Mouse (Mus musculus) neural tube, embryonic 13.5 days (tissue): ENCODE measurements around the gene Rgs3. TPM values are rescaled to one million over a fixed set of nuclear protein-coding genes. Genes with fewer than 3 reads are reported as not detected.

Source experiments
- ATAC-seq: fragments of 200-750 bp; cut with Nextera tagmentation; 2 replicates; pipeline ENCODE4 v1.8.0; 2017; ENCODE audit warnings: low read depth, mild to moderate bottlenecking, moderate TSS enrichment, moderate library complexity
- H3K27ac ChIP-seq: fragments of 300-500 bp; sonication (generic); replicated peaks from 2 replicates; pipeline ENCODE4 v1.5.1; 2015; ENCODE audit warnings: moderate library complexity, mild to moderate bottlenecking, inconsistent platforms
- H3K27me3 ChIP-seq: fragments of 300-500 bp; sonication (generic); 2 replicates; pipeline ENCODE4 v1.6.1; 2015; ENCODE audit warnings: mild to moderate bottlenecking, inconsistent platforms
- H3K36me3 ChIP-seq: fragments of 300-500 bp; sonication (generic); 2 replicates; pipeline ENCODE4 v1.6.1; 2015; ENCODE audit warnings: mild to moderate bottlenecking, inconsistent platforms
- H3K4me1 ChIP-seq: fragments of 300-500 bp; sonication (generic); replicated peaks from 2 replicates; pipeline ENCODE4 v1.6.1; 2015; ENCODE audit warnings: inconsistent platforms
- H3K4me2 ChIP-seq: fragments of 300-500 bp; sonication (generic); 2 replicates; pipeline ENCODE4 v1.6.1; 2015; ENCODE audit warnings: inconsistent platforms, mild to moderate bottlenecking, moderate library complexity
- H3K4me3 ChIP-seq: fragments of 300-500 bp; sonication (generic); 2 replicates; pipeline ENCODE4 v1.5.1; 2015; ENCODE audit warnings: mild to moderate bottlenecking, inconsistent platforms
- H3K9ac ChIP-seq: fragments of 300-500 bp; sonication (generic); 2 replicates; pipeline ENCODE4 v1.6.1; 2015; ENCODE audit warnings: moderate library complexity, mild to moderate bottlenecking, inconsistent platforms
- H3K9me3 ChIP-seq: fragments of 300-500 bp; sonication (generic); 2 replicates; pipeline ENCODE4 v1.6.1; 2016; ENCODE audit warnings: inconsistent platforms
- WGBS: fragments of 180-500 bp; shearing (Covaris S2); methylation state at CpG from one replicate; pipeline ENCODE4 v1.1.7; 2015; 5-methylcytosine and 5-hydroxymethylcytosine counted together
- polyA plus RNA-seq: library from polyadenylated mRNA; unstranded; fragments of >200 nt; fragmentation: Nextera tagmentation; extraction: Ambion mirVana; gene quantifications from 2 replicates; pipeline ENCODE4 v1.2.1, GENCODE M21; 2015

Rgs3 gene
- polyA plus RNA-seq, 1 experiment from 2014 or later, result 79.0 TPM

DNA sequence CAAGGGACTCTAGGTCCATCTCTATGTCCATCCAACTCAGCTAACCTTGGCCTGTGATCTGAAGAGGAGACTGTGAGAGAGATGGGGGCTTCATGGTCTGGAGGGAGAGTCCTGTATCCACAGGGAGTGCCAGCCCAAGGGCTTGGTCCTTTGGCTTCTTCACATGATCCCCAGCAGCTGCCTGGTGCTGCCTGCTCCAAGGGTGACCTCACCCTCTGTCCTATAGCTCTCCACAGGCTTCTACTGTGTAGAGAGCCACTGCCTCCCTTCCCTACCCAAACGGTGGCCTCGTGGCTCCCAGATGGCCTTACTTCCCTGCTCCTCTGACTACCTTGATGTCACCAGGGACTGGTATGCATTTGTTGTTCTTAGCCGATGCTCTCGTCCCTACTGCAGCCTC, 92.6 kb downstream of the Rgs3 start:
- no peak overlapping the region for H3K4me2 ChIP-seq
- 0 out of 2 replicates have a peak, but pooled peaks cover 3% of the 10 kb centered on the region for H3K36me3 ChIP-seq
- ATAC-seq, result no peak
- H3K4me3 ChIP-seq, result no peak overlapping the region
- H3K27ac ChIP-seq, result no peak overlapping the region
- H3K4me1 ChIP-seq, result peaks cover 5% of the 10 kb centered on the region; the same call in 1 of the 2 replicates
- no peaks in the 10 kb centered on the region for H3K27me3 ChIP-seq
- no peak overlapping the region for H3K9ac ChIP-seq
- 61% methylated on average over 4 of the region's 4 CpGs for WGBS
- no peaks in the 10 kb centered on the region for H3K9me3 ChIP-seq

DNA sequence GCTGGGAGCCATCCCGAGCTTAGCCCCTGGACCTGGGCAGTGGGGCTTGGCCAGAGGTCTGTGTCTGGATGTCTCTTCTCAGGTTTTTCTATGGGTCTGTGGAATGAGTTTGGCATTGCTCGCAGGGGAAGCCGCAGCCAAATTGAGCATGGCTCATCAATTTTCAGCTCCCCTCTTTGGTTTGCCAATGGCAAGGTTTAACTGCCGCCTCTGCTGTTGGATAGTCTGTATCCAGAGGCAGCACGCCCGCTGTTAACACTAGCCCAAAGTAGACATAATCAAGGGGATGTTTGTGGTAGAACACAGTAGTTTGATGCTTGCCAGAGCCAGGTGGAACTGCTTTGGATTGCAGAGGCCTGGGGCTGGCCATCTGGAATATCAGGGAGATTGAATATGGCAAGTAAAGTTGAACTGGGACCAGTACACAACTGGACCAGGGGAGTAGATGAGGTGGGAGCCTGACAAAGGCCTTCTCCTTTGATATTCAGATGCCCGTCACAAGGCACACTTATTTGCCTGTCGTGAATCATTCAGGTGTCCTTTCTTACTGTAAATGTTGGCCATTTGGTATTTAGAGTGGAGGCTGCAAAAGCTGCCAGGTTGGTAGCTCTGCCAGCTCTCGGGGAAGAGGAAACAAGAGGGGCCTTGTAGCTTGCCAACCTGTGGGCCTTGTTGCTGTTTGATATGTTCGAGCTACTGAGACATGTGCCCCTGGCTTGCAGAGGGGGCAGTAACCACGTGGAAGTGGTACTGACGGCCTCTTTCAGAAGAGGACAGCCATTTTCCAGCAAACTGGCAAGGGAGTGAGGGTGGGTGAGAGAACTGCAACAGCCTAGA, 93.5 kb downstream of the Rgs3 start:
- H3K27me3 ChIP-seq, result no peaks in the 10 kb centered on the region
- H3K36me3 ChIP-seq, result 0 out of 2 replicates have a peak, but pooled peaks cover 7% of the 10 kb centered on the region
- H3K9me3 ChIP-seq, result no peaks in the 10 kb centered on the region
- no peak overlapping the region for H3K4me2 ChIP-seq
- H3K27ac ChIP-seq, result no peak overlapping the region
- WGBS, result 71% methylated on average over 12 of the region's 12 CpGs
- H3K4me1 ChIP-seq, result peaks cover 7% of the 10 kb centered on the region; the same call in 1 of the 2 replicates
- no peak overlapping the region for H3K4me3 ChIP-seq
- no peak overlapping the region for H3K9ac ChIP-seq
- ATAC-seq, result no peak

DNA sequence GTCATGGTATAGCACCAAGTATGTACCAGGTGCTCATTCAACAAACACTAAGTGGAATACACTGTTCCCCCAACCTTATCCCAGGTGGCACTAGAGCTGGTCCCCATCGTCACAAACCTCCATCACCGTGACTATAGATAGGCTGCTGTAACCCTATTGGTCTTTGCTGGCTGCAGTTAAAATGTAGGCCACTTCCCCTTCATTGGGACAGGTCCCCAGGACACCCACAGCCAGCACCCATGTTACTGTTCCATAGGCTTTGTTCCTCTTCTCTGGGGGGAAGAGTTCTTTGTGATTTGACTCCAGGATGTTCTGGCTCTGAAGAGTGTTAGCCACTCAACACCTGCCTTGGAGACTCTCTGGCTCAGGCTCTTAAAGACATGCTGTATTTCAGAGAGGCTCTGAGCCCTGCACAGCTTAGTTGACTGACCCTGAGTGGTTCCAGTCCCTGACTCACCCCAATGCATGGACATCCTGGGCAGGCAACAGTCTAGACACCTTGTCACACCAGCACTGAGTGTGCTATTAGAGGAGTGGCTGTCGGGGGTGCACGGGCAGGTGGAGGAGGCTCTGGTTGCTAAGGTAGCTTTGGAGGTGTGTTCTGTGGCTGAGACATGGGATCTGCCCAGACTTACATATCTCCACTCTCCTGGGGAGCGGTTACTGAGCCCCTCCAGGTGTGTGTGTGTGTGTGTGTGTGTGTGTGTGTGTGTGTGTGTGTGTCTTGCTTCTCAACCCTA, 94.4 kb downstream of the Rgs3 start:
- Histone ChIP-seq H3K4me2 (no peak overlapping the region), H3K9ac (no peak overlapping the region), H3K4me1 (peaks cover 16% of the 10 kb centered on the region), H3K27me3 (no peaks in the 10 kb centered on the region), H3K36me3 (0 out of 2 replicates have a peak, but pooled peaks cover 7% of the 10 kb centered on the region), H3K27ac (no peak overlapping the region), H3K9me3 (no peaks in the 10 kb centered on the region), H3K4me3 (no peak overlapping the region)
- WGBS, result 93% methylated on average over 5 of the region's 5 CpGs
- ATAC-seq, result no peak

DNA sequence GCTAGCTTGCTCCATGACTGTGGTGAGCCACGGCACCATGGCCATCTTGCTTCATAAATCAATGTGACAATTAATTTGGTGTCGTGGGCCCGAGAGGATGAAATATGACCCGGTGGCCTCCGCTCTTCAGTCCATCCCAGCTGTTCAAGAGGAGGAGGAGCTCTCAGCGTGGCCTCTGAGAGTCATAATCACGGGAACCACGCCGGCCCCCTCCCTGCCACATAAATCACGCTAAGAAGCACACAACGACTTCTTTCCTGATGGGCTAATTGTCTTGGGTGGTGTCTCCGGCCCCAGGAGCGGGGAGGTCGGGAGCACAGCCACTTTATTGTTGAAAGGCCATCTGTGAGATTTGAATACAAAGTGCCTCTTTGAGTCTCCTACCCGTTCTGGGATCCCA, 99.6 kb downstream of the Rgs3 start:
- H3K4me2 ChIP-seq, result no peak overlapping the region
- H3K4me1 ChIP-seq, result peaks cover 57% of the 10 kb centered on the region
- 0 out of 2 replicates have a peak, but pooled peaks cover 7% of the 10 kb centered on the region for H3K36me3 ChIP-seq
- ATAC-seq, result peak; percentile 21
- no peaks in the 10 kb centered on the region for H3K9me3 ChIP-seq
- no peak overlapping the region for H3K9ac ChIP-seq
- no peak overlapping the region for H3K4me3 ChIP-seq
- H3K27me3 ChIP-seq, result no peaks in the 10 kb centered on the region
- peak overlapping the region; percentile 75; the same call in 1 of the 2 replicates for H3K27ac ChIP-seq
- 2% methylated on average over 15 of the region's 15 CpGs for WGBS

DNA sequence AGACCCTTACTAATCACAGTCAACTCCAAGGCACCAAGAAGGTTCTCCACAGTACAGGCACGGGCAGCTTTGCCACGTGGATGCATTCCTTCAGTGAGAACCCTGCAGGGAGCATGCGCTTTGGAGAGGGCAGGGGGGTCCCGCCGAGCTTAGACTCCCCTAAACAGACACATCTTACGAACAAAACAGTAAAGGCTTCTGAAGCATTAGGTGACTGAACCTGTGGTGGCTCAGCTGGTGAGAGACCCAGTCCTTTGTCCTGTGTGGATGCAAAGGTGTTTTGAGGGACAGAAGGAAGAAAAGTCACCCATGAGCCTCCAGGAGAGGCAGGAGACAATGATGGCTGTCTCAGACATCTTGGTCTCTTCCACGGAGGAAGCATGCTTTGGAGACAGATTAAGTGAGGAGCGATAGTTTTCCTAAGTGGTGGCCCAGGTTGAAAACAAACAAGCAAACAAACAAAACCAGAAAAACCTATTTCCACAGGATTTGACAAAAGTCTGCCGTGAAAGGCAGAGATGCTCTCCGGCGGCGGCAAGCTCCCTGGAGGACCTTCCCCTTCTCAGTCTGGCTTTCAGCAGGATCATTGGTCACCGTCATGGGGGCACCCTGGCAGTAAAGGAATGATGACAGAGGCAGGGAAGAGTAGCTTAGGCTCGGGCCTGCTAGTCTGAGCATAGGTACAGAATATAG, 100.4 kb downstream of the Rgs3 start:
- Histone ChIP-seq H3K36me3 (0 out of 2 replicates have a peak, but pooled peaks cover 7% of the 10 kb centered on the region), H3K4me3 (no peak overlapping the region), H3K9ac (no peak overlapping the region), H3K27ac (peak overlapping the region; percentile 75), H3K27me3 (no peaks in the 10 kb centered on the region), H3K4me2 (peak overlapping the region; percentile 20; the same call in 1 of the 2 replicates), H3K4me1 (peaks cover 57% of the 10 kb centered on the region), H3K9me3 (no peaks in the 10 kb centered on the region)
- 5% methylated on average over 14 of the region's 14 CpGs for WGBS
- ATAC-seq, result 0 out of 2 replicates have a peak, but pooled peaks have one; percentile 8

DNA sequence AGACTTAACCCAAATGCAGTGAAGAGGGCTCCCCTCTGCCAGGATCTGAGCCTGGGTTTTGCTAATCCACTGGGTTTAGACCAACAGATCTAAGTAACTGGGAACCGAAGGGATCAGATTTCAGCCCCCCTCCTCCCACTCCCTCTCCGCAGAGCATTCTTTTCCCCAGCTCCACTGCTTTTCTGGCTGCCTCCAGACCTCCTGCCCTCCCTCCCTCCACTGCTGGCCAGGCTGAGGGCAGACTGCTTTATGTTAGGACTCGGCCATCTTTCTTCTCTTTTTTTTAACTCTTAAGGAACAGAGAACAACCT, 100.9 kb downstream of the Rgs3 start:
- Histone ChIP-seq H3K9me3 (no peaks in the 10 kb centered on the region), H3K9ac (no peak overlapping the region), H3K4me3 (no peak overlapping the region), H3K4me2 (peak overlapping the region; percentile 20; the same call in 1 of the 2 replicates), H3K27me3 (no peaks in the 10 kb centered on the region), H3K27ac (peak overlapping the region; percentile 75), H3K4me1 (peaks cover 57% of the 10 kb centered on the region), H3K36me3 (0 out of 2 replicates have a peak, but pooled peaks cover 7% of the 10 kb centered on the region)
- 2% methylated on average over 3 of the region's 3 CpGs for WGBS
- ATAC-seq, result 0 out of 2 replicates have a peak, but pooled peaks have one; percentile 36

- H3K4me1 ChIP-seq, result peaks cover 57% of the 10 kb centered on the region
- H3K27me3 ChIP-seq, result no peaks in the 10 kb centered on the region
- 0 out of 2 replicates have a peak, but pooled peaks cover 7% of the 10 kb centered on the region for H3K36me3 ChIP-seq
- ATAC-seq, result no peak
- H3K4me2 ChIP-seq, result no peak overlapping the region
- H3K9ac ChIP-seq, result no peak overlapping the region
- H3K4me3 ChIP-seq, result no peak overlapping the region
- peak overlapping the region; percentile 75 for H3K27ac ChIP-seq
- 68% methylated on average over 8 of the region's 8 CpGs for WGBS
- no peaks in the 10 kb centered on the region for H3K9me3 ChIP-seq
Measured at GRCm38 (mm10) chr4:62661311-62661849, 101.7 kb downstream of the Rgs3 start.

GRCm38 (mm10) chr4:62663348-62663747, 103.7 kb downstream of the Rgs3 start:
- Histone ChIP-seq H3K27ac (peak overlapping the region; percentile 74), H3K4me1 (peaks cover 54% of the 10 kb centered on the region), H3K4me3 (no peak overlapping the region), H3K9me3 (no peaks in the 10 kb centered on the region), H3K27me3 (no peaks in the 10 kb centered on the region), H3K4me2 (no peak overlapping the region), H3K36me3 (no peaks in the 10 kb centered on the region), H3K9ac (no peak overlapping the region)
- 15% methylated on average over 6 of the region's 6 CpGs for WGBS
- peak; percentile 68 for ATAC-seq

- Histone ChIP-seq H3K27ac (no peak overlapping the region), H3K9me3 (no peaks in the 10 kb centered on the region), H3K4me1 (peaks cover 38% of the 10 kb centered on the region), H3K9ac (no peak overlapping the region), H3K36me3 (no peaks in the 10 kb centered on the region), H3K4me3 (no peak overlapping the region), H3K4me2 (no peak overlapping the region), H3K27me3 (no peaks in the 10 kb centered on the region)
- no peak for ATAC-seq
- 57% methylated on average over 2 of the region's 2 CpGs for WGBS
Measured at GRCm38 (mm10) chr4:62665842-62666241, 106.2 kb downstream of the Rgs3 start.

- no peak overlapping the region for H3K27ac ChIP-seq
- H3K27me3 ChIP-seq, result no peaks in the 10 kb centered on the region
- no peaks in the 10 kb centered on the region for H3K9me3 ChIP-seq
- H3K36me3 ChIP-seq, result no peaks in the 10 kb centered on the region
- 87% methylated on average over 8 of the region's 8 CpGs for WGBS
- peaks cover 22% of the 10 kb centered on the region for H3K4me1 ChIP-seq
- H3K9ac ChIP-seq, result no peak overlapping the region
- ATAC-seq, result no peak
- no peak overlapping the region for H3K4me2 ChIP-seq
- H3K4me3 ChIP-seq, result no peak overlapping the region
Measured at GRCm38 (mm10) chr4:62668666-62669065, 109.0 kb downstream of the Rgs3 start.

- Histone ChIP-seq H3K9ac (no peak overlapping the region), H3K4me2 (no peak overlapping the region), H3K4me3 (no peak overlapping the region), H3K27ac (no peak overlapping the region), H3K27me3 (no peaks in the 10 kb centered on the region), H3K4me1 (peaks cover 19% of the 10 kb centered on the region), H3K9me3 (no peaks in the 10 kb centered on the region), H3K36me3 (no peaks in the 10 kb centered on the region)
- ATAC-seq, result no peak
- WGBS, result 72% methylated on average over 13 of the region's 13 CpGs
Measured at GRCm38 (mm10) chr4:62669094-62670071, 109.7 kb downstream of the Rgs3 start.
